9 mouse cellular contexts compared by ENCODE assay signal in the genomic region with DNA sequence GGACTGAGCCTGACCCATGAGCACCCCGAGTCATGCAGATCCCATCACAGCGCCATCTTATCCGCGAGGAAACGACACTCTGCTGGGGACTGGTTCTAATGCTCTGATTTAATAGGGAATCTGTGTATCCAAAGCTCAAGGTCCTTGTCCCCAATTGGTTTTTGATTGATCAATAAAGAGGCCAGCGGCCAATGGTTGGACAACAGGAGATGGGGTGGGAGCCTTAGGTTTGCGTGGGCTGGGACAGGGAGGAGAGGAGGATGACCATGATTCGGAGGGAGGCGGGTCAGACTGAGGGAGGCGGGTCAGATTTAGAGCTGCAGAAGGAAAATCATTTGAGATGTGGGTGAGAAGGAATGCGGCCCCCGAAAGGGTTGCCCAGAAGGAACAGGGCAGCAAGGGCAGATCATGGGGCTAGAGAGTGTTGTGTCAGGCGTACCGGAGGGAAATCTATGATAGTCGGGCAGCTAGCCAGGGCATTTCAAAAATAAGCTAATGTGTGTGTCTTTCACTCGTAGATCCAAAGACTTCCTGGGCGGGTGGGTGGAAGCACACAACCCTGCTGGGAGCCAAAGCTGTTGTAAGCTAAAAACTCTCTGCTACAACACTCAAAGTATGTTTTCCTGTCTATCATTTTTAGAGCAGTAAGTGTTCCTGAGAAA.
DNase-seq lines count a peak whose midpoint lies in the region; ATAC-seq and TF ChIP-seq lines count a peak whose summit lies in the region.
"Had no signal": no experiment of that assay in that cellular context is flagged by ENCODE, and none has a peak within 500 bp of the region (broad histone marks: within the 10 kb centered on the region; RNA-seq: fewer than 3 reads in every experiment).

No protein-coding gene starts in this region.

- H3K9me3 ChIP-seq in kidney, embryonic 16.5 days (ENCODE audit: low read length) = no peaks in the 10 kb centered on the region
- no peaks in the 10 kb centered on the region for H3K9me3 ChIP-seq in heart, postnatal 0 days (replicated peaks; ENCODE audit: control insufficient read depth, low read length)

- DNase-seq in cerebellum, adult 11-12 months = peak; percentile 9
- DNase-seq in kidney, adult 11 months = no peak
- DNase-seq in heart, postnatal 0 days (ENCODE audit: low spot score) = peak; percentile 41
- peak; percentile 57 for DNase-seq in lung, postnatal 10 days
- no peak for DNase-seq in spleen, postnatal 4 days (ENCODE audit: low spot score in 2 of 2)
- DNase-seq: adrenal gland, postnatal 25 days had no signal

- H3K4me1 ChIP-seq in kidney, embryonic 16.5 days (ENCODE audit: insufficient read depth, low read length) = peaks cover 36% of the 10 kb centered on the region
- peaks cover 10% of the 10 kb centered on the region; the same call in 1 of the 2 replicates for H3K4me1 ChIP-seq in heart, postnatal 0 days (ENCODE audit: control insufficient read depth, insufficient read depth)

- TF ChIP-seq EP300 in heart, postnatal 0 days (IDR thresholded peaks at IDR 0.05; ENCODE audit: low read depth) = no peak

- no peak overlapping the region for H3K4me2 ChIP-seq in kidney, embryonic 16.5 days (replicated peaks; ENCODE audit: low read depth, low read length)
- H3K4me2 ChIP-seq in heart, postnatal 0 days (ENCODE audit: low read depth, low read length) = no peak overlapping the region

- no peak for ATAC-seq in cerebellum, adult (ENCODE audit: insufficient number of reproducible peaks, low FRiP score, low TSS enrichment)
- ATAC-seq in kidney, embryonic 16.5 days (ENCODE audit: low FRiP score, low TSS enrichment) = no peak
- peak; percentile 14; the same call in 1 of the 2 replicates for ATAC-seq in heart, postnatal 0 days (ENCODE audit: insufficient read depth, low read depth)
- no peak for ATAC-seq in megakaryocyte progenitor cell, adult 5-6 weeks (replicated peaks; ENCODE audit: poor library complexity)

- H3K36me3 ChIP-seq in kidney, embryonic 16.5 days (ENCODE audit: insufficient read depth, low read length) = no peaks in the 10 kb centered on the region
- no peaks in the 10 kb centered on the region for H3K36me3 ChIP-seq in heart, postnatal 0 days (replicated peaks; ENCODE audit: control insufficient read depth, insufficient read depth, low read length)

- H3K27ac ChIP-seq in kidney, embryonic 16.5 days (ENCODE audit: low read length) = peak overlapping the region; percentile 51
- peak overlapping the region; percentile 61 for H3K27ac ChIP-seq in heart, postnatal 0 days (ENCODE audit: low read depth)

- no peak for TF ChIP-seq CTCF in heart, postnatal 0 days (IDR thresholded peaks at IDR 0.05; ENCODE audit: low read depth)

- H3K9ac ChIP-seq in kidney, embryonic 16.5 days (replicated peaks; ENCODE audit: low read length) = no peak overlapping the region
- no peak overlapping the region for H3K9ac ChIP-seq in heart, postnatal 0 days (replicated peaks; ENCODE audit: low read depth, low read length)

- no peaks in the 10 kb centered on the region for H3K27me3 ChIP-seq in kidney, embryonic 16.5 days (ENCODE audit: insufficient read depth, low read length)
- H3K27me3 ChIP-seq in heart, postnatal 0 days (ENCODE audit: control insufficient read depth, insufficient read depth, low read length) = no peaks in the 10 kb centered on the region

- WGBS in kidney, embryonic 16.5 days = 71% methylated on average over 17 of the region's 17 CpGs
- 60% methylated on average over 17 of the region's 17 CpGs for WGBS in heart, postnatal 0 days

- H3K4me3 ChIP-seq in kidney, embryonic 16.5 days (ENCODE audit: low read length) = no peak overlapping the region
- no peak overlapping the region for H3K4me3 ChIP-seq in heart, postnatal 0 days (ENCODE audit: low read depth, low read length)

Comparison
In these comparisons a context has a peak if more than half of its experiments do, and no peak if none do; other contexts are left out.
1. DNase-seq: peak in cerebellum, adult 11-12 months (single experiment), heart, postnatal 0 days (single experiment) and lung, postnatal 10 days (single experiment); none in kidney, adult 11 months (single experiment) and spleen, postnatal 4 days (0 of 2).